Mouse (Mus musculus) embryonic stem cell, embryonic (primary cell): Measurements from ENCODE around the gene Spata13.

Experiments used
- CTCF ChIA-PET, 4 experiments: fragments of 300-600 bp in 2 of 4; fragments of 350-600 bp in 2 of 4; sonication (Branson Sonifier 250); formaldehyde crosslinking; loops; one replicate each; lab custom pipeline; 2022; ENCODE audit warnings: inconsistent platforms in 2 of 4; lab: Charles Lee
- POLR2A ChIA-PET, 4 experiments: fragments of 300-600 bp in 2 of 4; fragments of 350-600 bp in 2 of 4; sonication (Branson Sonifier 250); formaldehyde crosslinking; loops; one replicate each; lab custom pipeline; 2022; ENCODE audit warnings: antibody characterized with exemption in 4 of 4, inconsistent platforms in 1 of 4; lab: Charles Lee

Gene Spata13

GRCm38 (mm10) chr14:60741490-60741981, 107.7 kb downstream of the Spata13 start:
- CTCF ChIA-PET: interaction anchor here in 2 of 4 experiments (0.5 to 1.5 kb wide), 3 partner anchors 11 to 29 kb away, joined by 3 to 8 read pairs (median 7); partner anchors contain the start of gene C1qtnf9 (in 1 of the 2)
- POLR2A ChIA-PET: interaction anchor here in 2 of 4 experiments (0.6 to 1.5 kb wide), 9 partner anchors 9 to 909 kb away, joined by 3 to 6 read pairs (median 3); no protein-coding TSS in a partner anchor

GRCm38 (mm10) chr14:60743681-60744080, 109.9 kb downstream of the Spata13 start:
- CTCF ChIA-PET: interaction anchor here in 1 of 4 experiments (0.5 kb wide), 1 partner anchor 369 kb away, joined by 3 read pairs; no protein-coding TSS in a partner anchor
- POLR2A ChIA-PET: interaction anchor here in 2 of 4 experiments (0.5 to 1.6 kb wide), 3 partner anchors 8 to 1218 kb away, joined by 3 read pairs; no protein-coding TSS in a partner anchor

DNA sequence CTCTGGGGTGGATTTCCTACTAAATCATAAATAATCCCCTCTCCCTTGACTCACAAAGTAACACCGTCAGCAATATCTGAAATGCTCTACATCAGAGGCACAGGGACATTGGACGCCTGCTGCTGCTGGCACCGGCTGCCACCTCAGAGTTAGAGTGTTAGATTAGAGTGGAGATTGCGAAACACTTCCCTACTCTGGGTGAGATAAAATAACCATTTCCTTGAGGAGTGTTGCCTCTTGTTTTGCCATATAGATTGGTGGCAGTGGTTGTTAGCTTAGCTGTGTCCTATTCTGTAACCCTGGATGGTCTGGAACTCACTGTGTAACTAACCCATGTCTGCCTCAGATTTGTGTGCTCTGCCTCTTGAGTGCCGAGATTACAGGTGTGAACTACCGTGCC, 111.4 kb downstream of the Spata13 start:
- ChIA-PET CTCF (interaction anchor here in 1 of 4 experiments (0.8 kb wide), 1 partner anchor 24 kb away, joined by 3 read pairs; no protein-coding TSS in a partner anchor), POLR2A (interaction anchor here in 1 of 4 experiments (1.6 kb wide), 1 partner anchor 10 kb away, joined by 3 read pairs; no protein-coding TSS in a partner anchor)

DNA sequence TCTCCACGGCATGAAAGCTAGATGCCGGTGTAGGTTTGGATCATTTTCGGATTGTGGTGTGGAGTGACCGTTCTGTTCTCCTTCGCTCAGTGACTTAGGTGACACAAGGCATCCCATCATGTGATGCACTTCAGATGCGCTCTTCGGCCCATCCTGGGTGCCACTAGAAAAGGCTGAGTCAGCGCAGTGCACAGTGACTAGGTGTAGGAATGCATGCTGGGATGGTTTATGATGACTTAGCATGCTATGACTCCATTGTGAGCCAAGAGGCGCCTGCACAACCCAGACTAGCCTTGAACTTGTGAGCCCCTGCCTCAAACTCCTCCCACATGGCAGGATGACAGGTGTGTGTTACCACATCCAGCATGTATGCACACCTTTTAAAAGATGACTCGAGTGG, 112.3 kb downstream of the Spata13 start:
- POLR2A ChIA-PET: interaction anchor here in 1 of 4 experiments (0.8 kb wide), 1 partner anchor 20 kb away, joined by 4 read pairs; no protein-coding TSS in a partner anchor
- CTCF ChIA-PET: no interaction called here

- ChIA-PET CTCF (interaction anchor here in 3 of 4 experiments (0.7 to 1.2 kb wide), 4 partner anchors 22 to 196 kb away, joined by 3 to 4 read pairs (median 4); no protein-coding TSS in a partner anchor), POLR2A (no interaction called here)
These were observed 113.5 kb downstream of the Spata13 start for GRCm38 (mm10) chr14:60747154-60747870.

- POLR2A ChIA-PET: no interaction called here
- CTCF ChIA-PET: interaction anchor here in 1 of 4 experiments (2.1 kb wide), 1 partner anchor 21 kb away, joined by 6 read pairs; no protein-coding TSS in a partner anchor
These were observed 116.1 kb downstream of the Spata13 start for GRCm38 (mm10) chr14:60749880-60750279.

GRCm38 (mm10) chr14:60751581-60751980, 117.8 kb downstream of the Spata13 start:
- CTCF ChIA-PET: interaction anchor here in 2 of 4 experiments (0.7 to 2.1 kb wide), 2 partner anchors 19 to 23 kb away, joined by 4 to 6 read pairs; no protein-coding TSS in a partner anchor
- POLR2A ChIA-PET: interaction anchor here (0.6 to 1.0 kb wide), 6 partner anchors 10 to 330 kb away, joined by 3 to 5 read pairs (median 3); no protein-coding TSS in a partner anchor

- CTCF ChIA-PET: interaction anchor here (0.5 to 1.2 kb wide), 6 partner anchors 12 to 947 kb away, joined by 3 to 8 read pairs (median 4); no protein-coding TSS in a partner anchor
- POLR2A ChIA-PET: interaction anchor here in 3 of 4 experiments (0.5 to 2.0 kb wide), 16 partner anchors 9 to 230 kb away, joined by 3 to 17 read pairs (median 4); no protein-coding TSS in a partner anchor
These were observed 119.3 kb downstream of the Spata13 start for GRCm38 (mm10) chr14:60752892-60753800.

DNA sequence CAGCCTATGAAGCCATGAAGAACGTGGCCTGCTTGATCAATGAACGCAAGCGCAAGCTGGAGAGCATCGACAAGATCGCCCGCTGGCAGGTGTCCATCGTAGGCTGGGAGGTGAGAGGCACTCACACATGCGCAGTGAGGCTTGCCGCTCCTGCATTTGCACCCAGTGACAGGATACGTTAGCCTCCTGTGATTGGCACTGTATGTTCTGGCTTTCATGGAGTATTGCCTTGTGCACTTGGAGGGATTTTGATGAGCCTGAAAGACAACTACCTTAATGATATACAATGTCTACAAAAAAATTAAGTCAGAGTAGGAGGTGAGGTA, 120.0 kb downstream of the Spata13 start:
- CTCF ChIA-PET: interaction anchor here in 1 of 4 experiments (0.5 to 1.0 kb wide), 3 partner anchors 16 to 28 kb away, joined by 3 to 5 read pairs (median 3); no protein-coding TSS in a partner anchor
- POLR2A ChIA-PET: interaction anchor here in 3 of 4 experiments (0.9 to 2.0 kb wide), 15 partner anchors 8 to 229 kb away, joined by 3 to 17 read pairs (median 4); no protein-coding TSS in a partner anchor

GRCm38 (mm10) chr14:60754656-60755055, 120.9 kb downstream of the Spata13 start:
- ChIA-PET CTCF (interaction anchor here in 3 of 4 experiments (0.8 to 1.1 kb wide), 3 partner anchors 16 kb away, joined by 3 to 5 read pairs (median 3); no protein-coding TSS in a partner anchor), POLR2A (interaction anchor here in 3 of 4 experiments (0.6 to 2.0 kb wide), 4 partner anchors 9 to 215 kb away, joined by 3 to 17 read pairs (median 6); no protein-coding TSS in a partner anchor)

DNA sequence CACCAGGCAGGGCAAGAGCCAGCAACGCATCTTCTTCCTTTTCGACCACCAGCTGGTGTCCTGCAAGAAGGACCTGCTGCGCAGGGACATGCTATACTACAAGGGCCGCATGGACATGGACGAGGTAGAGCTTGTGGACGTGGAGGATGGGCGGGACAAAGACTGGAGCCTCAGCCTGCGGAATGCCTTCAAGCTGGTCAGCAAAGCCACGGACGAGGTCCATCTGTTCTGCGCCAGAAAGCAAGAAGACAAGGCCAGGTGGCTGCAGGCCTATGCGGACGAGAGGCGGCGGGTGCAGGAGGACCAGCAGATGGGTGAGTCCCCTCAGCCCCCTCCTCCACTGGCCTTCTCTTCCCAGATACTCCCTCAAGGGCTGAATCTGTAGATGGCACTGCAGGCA, 122.5 kb downstream of the Spata13 start:
- ChIA-PET CTCF (interaction anchor here in 1 of 4 experiments (2.5 kb wide), 1 partner anchor 14 kb away, joined by 14 read pairs; no protein-coding TSS in a partner anchor), POLR2A (interaction anchor here in 1 of 4 experiments (0.8 to 1.1 kb wide), 2 partner anchors 8 to 10 kb away, joined by 3 read pairs; no protein-coding TSS in a partner anchor)

DNA sequence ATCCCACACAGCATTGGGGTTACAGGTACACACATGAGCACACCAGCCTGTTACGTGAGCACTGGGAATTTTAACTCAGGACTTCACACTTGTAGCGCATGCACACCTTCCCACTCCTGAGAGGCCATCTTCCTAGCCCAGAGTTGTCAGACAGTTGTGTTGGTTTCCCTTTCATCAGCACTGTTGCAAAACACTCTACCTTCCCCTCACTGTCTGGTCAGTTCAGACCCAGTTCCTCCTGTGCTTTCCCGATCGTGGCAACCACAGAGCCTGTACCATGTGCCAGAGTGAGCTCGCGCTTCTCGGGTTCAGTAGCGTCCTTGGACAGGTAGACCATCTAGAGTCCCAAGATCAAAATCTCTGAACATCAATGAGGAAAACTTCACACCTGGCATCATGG, 123.5 kb downstream of the Spata13 start:
- POLR2A ChIA-PET: no interaction called here
- CTCF ChIA-PET: interaction anchor here in 2 of 4 experiments (1.0 to 2.5 kb wide), 2 partner anchors 13 to 14 kb away, joined by 4 to 14 read pairs; no protein-coding TSS in a partner anchor

GRCm38 (mm10) chr14:60757722-60758121, 123.9 kb downstream of the Spata13 start:
- ChIA-PET POLR2A (no interaction called here), CTCF (interaction anchor here in 2 of 4 experiments (1.0 to 2.5 kb wide), 2 partner anchors 13 kb away, joined by 4 to 14 read pairs; no protein-coding TSS in a partner anchor)

DNA sequence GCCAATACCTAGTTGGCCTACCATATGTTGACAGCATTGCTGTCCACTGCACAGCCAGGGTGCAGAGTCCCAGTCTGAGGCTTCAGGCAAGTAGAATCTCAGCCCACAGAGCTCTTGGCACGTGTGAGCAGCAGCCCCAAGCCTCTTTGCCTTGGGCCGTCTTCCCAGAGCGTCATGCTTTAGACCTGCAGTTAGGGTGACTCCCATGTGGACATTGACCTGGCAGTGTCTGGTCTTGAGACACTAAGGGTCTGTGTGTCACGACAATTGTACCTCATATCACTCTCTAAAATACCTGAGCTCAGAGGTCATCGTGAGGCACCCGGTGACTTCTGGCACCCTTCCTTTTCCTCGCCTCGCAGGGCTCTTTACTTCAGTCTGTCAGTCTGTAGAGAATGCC, 125.3 kb downstream of the Spata13 start:
- CTCF ChIA-PET: interaction anchor here in 3 of 4 experiments (0.8 to 4.9 kb wide), 3 partner anchors 11 to 13 kb away, joined by 3 to 24 read pairs (median 3); no protein-coding TSS in a partner anchor

DNA sequence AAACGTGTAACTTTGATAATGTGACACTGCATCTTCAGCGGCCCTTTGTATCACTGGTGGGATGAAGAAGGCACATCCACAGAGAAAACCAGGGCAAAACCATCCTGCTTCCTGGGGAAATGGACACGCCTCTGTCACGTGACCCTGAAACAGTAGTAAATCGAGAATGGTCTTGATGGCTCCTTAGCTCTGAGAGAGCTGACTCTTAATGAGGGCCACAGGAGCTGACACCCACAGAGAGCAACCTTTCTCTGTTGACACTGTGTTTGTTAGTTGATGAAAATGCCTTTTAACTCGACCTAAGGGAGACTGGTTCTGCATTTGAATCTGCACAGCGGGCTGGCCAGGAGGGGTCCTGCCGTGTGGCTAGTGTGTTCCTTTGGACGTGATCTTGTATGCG, 128.0 kb downstream of the Spata13 start:
- ChIA-PET POLR2A (interaction anchor here in 3 of 4 experiments (0.6 to 2.1 kb wide), 5 partner anchors 8 to 248 kb away, joined by 3 to 7 read pairs (median 4); no protein-coding TSS in a partner anchor), CTCF (interaction anchor here in 3 of 4 experiments (0.5 to 4.9 kb wide), 7 partner anchors 9 to 262 kb away, joined by 3 to 24 read pairs (median 3); partner anchors contain the start of gene Mipep (in 1 of the 3))

More for the DNA sequence above, 125.3 kb downstream of the Spata13 start:
- POLR2A ChIA-PET: interaction anchor here in 1 of 4 experiments (2.0 kb wide), 1 partner anchor 10 kb away, joined by 4 read pairs; no protein-coding TSS in a partner anchor

DNA sequence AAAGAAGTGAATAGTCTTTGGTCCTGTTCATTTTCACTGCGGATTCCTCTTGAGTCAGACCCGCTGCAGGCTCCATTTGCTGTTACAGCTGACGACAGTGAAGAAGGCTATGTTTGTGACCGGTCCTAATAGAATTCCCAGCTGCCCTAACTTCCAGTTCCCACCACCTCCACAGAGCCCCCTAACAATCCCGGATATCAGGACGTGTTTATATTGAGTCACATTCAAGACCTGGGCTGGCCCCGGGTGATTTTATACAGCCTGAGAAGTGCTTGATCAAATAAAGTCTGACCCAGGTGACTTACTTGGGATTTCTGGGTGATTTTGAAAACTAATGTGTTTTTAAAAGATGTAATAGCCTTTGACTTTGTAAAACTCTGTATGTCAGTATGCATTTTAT, 129.0 kb downstream of the Spata13 start:
- ChIA-PET CTCF (interaction anchor here in 2 of 4 experiments (0.8 to 4.9 kb wide), 4 partner anchors 8 to 250 kb away, joined by 3 to 24 read pairs (median 8); no protein-coding TSS in a partner anchor), POLR2A (interaction anchor here in 3 of 4 experiments (0.5 to 2.9 kb wide), 10 partner anchors 9 to 506 kb away, joined by 3 to 17 read pairs (median 3); no protein-coding TSS in a partner anchor)
